Mouse (Mus musculus) lung, embryonic 14.5 days (tissue): Measurements from ENCODE around the gene Tmcc3. TPM values are rescaled to one million over a fixed set of nuclear protein-coding genes. Genes with fewer than 3 reads are reported as not detected.
A peak's percentile ranks its signal among the peaks of the same experiment; 100 is the strongest.

Experiments
- ATAC-seq: fragments of 200-750 bp; cut with Nextera tagmentation; 2 replicates; pipeline ENCODE4 v1.8.0; 2017; ENCODE audit warnings: mild to moderate bottlenecking, moderate TSS enrichment, moderate library complexity; ENCODE audit not compliant: insufficient read depth
- DNase-seq: peaks from one replicate; pipeline ENCODE4 v3.0.0-alpha.2; 2015
- H3K27ac ChIP-seq: fragments of 300-500 bp; sonication (generic); 2 replicates; pipeline ENCODE4 v1.5.1; 2014; ENCODE audit warnings: low read depth, mild to moderate bottlenecking, moderate library complexity
- H3K27me3 ChIP-seq: fragments of 300-500 bp; sonication (generic); 2 replicates; pipeline ENCODE4 v1.6.1; 2014; ENCODE audit warnings: low read length, control low read depth; ENCODE audit not compliant: insufficient read depth
- H3K36me3 ChIP-seq: fragments of 300-500 bp; sonication (generic); 2 replicates; pipeline ENCODE4 v1.6.1; 2014; ENCODE audit warnings: control low read depth; ENCODE audit not compliant: insufficient read depth
- H3K4me1 ChIP-seq: fragments of 300-500 bp; sonication (generic); 2 replicates; pipeline ENCODE4 v1.6.1; 2014; ENCODE audit warnings: antibody characterized with exemption, control low read depth; ENCODE audit not compliant: insufficient read depth
- H3K4me2 ChIP-seq: fragments of 300-500 bp; sonication (generic); 2 replicates; pipeline ENCODE4 v1.6.1; 2014; ENCODE audit warnings: mild to moderate bottlenecking
- H3K4me3 ChIP-seq: fragments of 300-500 bp; sonication (generic); 2 replicates; pipeline ENCODE4 v1.5.1; 2014; ENCODE audit warnings: low read depth, low read length
- H3K9ac ChIP-seq: fragments of 300-500 bp; sonication (generic); 2 replicates; pipeline ENCODE4 v1.6.1; 2014
- H3K9me3 ChIP-seq: fragments of 300-500 bp; sonication (generic); 2 replicates; pipeline ENCODE4 v1.6.1; 2016; ENCODE audit warnings: low read depth, low read length, control low read depth
- CTCF ChIP-seq: IDR thresholded peaks from 2 replicates; pipeline ENCODE4 v1.5.1; 2016; ENCODE audit warnings: antibody characterized with exemption, low read depth
- WGBS: fragments of 180-500 bp; shearing (Covaris S2); extraction: QIAGEN DNeasy Blood & Tissue Kit; methylation state at CpG from one replicate; pipeline ENCODE4 v1.1.7; 2014; 5-methylcytosine and 5-hydroxymethylcytosine counted together
- polyA plus RNA-seq: library from polyadenylated mRNA; unstranded; fragments of >200 nt; fragmentation: Nextera tagmentation; extraction: Ambion mirVana; gene quantifications from 2 replicates; pipeline ENCODE4 v1.2.1, GENCODE M21; 2014

Gene Tmcc3
- polyA plus RNA-seq, 1 experiment from 2014 or later = 5.3 TPM

DNA sequence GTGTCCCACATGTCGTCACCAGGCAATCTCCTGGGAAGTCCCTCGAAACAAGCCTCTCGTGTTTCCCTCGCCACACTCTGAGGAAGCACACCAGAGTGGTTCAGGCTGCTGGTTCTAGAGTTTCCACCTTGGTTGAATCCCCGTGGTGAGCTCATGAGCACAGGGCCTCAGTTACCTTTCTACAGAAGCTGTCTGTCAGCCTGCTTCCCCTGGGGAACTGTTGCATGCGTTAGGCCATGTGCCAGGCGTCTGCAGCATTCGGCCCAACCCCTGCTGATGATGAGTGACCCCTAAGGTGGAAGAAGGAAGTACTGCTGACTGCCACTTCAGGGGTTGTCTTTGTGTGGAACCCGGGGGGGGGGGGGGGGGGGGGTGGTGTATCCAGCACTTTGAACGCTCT is 210.0 kb downstream of the Tmcc3 start:
- Histone ChIP-seq H3K27me3 (peaks cover 3% of the 10 kb centered on the region; the same call in 1 of the 2 replicates), H3K27ac (no peak overlapping the region), H3K36me3 (no peaks in the 10 kb centered on the region), H3K4me2 (no peak overlapping the region), H3K9me3 (no peaks in the 10 kb centered on the region), H3K4me1 (peaks cover 7% of the 10 kb centered on the region; the same call in 1 of the 2 replicates), H3K4me3 (no peak overlapping the region), H3K9ac (no peak overlapping the region)
- no peak for TF ChIP-seq CTCF
- WGBS = 34% methylated on average over 10 of the region's 10 CpGs
- ATAC-seq (no peak), DNase-seq (no peak)

DNA sequence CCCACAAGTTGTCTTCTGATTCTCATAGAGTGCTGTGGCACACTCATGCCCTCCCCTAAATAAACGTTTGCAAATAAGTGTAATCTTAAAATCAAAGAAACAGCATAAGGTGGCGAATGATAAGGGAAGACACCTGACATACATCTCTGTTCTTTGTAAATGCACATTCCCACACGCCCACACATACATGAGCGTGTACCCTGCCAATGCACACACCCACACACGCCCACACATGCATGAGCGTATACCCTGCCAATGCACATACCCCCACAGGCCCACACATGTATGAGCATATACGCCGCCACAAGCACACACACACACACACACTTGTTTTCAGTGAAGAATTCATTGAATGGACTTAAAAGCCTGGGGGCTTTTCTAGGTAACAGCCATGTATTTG is 211.5 kb downstream of the Tmcc3 start:
- H3K4me1 ChIP-seq = peaks cover 7% of the 10 kb centered on the region; the same call in 1 of the 2 replicates
- 66% methylated on average over 8 of the region's 8 CpGs for WGBS
- TF ChIP-seq CTCF = no peak
- no peaks in the 10 kb centered on the region for H3K27me3 ChIP-seq
- no peaks in the 10 kb centered on the region for H3K9me3 ChIP-seq
- no peaks in the 10 kb centered on the region for H3K36me3 ChIP-seq
- DNase-seq (no peak), ATAC-seq (no peak)
- H3K9ac ChIP-seq = no peak overlapping the region
- no peak overlapping the region for H3K4me2 ChIP-seq
- no peak overlapping the region for H3K27ac ChIP-seq
- H3K4me3 ChIP-seq = no peak overlapping the region

DNA sequence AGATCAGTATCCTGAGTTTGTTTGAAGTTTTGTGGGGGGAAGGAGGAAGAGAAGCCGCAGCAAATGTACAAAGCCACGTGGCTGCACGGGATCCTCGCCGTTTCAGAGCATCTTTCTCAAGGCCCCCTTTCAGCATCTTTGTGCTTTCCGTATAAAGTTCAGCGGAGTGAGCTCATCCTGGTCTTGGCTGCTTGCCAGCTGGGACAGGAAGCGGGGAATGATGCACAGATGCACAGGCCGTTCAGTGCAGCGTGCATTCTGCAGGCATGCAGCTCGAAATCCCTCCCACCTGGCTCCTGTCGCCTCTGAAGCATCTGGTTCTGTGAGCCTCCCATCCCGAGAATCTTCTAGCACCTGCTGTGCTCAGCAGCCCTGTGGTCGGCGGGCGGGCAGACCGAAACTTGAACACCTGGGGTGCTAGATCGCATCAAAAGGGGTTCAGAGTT is 212.0 kb downstream of the Tmcc3 start:
- no peak for TF ChIP-seq CTCF
- H3K27me3 ChIP-seq = no peaks in the 10 kb centered on the region
- peak; percentile 90 for DNase-seq
- H3K4me1 ChIP-seq = peaks cover 7% of the 10 kb centered on the region; the same call in 1 of the 2 replicates
- no peak overlapping the region for H3K9ac ChIP-seq
- H3K36me3 ChIP-seq = no peaks in the 10 kb centered on the region
- no peak overlapping the region for H3K27ac ChIP-seq
- peak overlapping the region; percentile 16; the same call in 1 of the 2 replicates for H3K4me2 ChIP-seq
- no peak overlapping the region for H3K4me3 ChIP-seq
- WGBS = 14% methylated on average over 18 of the region's 18 CpGs
- ATAC-seq = 0 out of 2 replicates have a peak, but pooled peaks have one; percentile 29
- no peaks in the 10 kb centered on the region for H3K9me3 ChIP-seq

DNA sequence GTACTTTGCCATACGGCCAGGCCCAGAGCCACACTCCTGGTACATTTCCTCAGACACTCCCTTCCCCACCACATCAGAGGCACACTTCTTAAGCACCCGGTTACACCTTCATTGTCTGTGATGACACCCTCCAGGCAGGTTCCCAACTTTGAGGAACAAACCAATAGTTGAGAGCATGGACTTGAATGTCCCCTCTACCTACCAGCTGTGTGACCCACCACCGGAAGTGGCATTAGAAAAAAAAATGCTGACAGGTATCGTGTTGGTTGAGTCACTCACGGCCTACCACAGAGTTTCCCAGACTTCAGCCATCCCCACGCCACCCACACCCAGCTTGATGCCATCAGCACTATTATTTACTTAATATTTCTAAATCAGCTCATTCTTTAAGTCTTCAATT is 213.2 kb downstream of the Tmcc3 start:
- 59% methylated on average over 6 of the region's 6 CpGs for WGBS
- Histone ChIP-seq H3K4me2 (no peak overlapping the region), H3K27me3 (no peaks in the 10 kb centered on the region), H3K9ac (no peak overlapping the region), H3K36me3 (no peaks in the 10 kb centered on the region), H3K27ac (no peak overlapping the region), H3K4me3 (no peak overlapping the region), H3K4me1 (peaks cover 4% of the 10 kb centered on the region; the same call in 1 of the 2 replicates), H3K9me3 (no peaks in the 10 kb centered on the region)
- ATAC-seq (no peak), DNase-seq (no peak)
- TF ChIP-seq CTCF = no peak

DNA sequence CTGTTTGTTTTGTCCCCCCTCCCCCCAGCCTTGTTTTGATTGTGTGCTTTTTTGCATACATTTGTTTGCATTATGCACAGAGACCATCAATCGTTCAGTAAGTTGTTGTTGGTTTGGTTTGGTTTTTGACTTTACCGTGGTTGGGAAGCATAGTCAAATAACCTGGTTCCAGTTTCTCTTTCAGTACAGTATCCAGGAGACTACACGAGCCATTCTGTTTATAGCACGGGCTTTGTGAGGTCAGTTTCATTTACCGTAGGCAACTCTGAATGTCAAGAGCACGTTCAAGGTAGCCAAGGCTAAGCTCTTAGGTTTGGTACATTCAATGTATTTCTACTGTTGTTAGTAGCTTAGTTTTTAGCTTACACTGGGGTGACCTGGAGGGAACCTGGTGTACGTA is 214.0 kb downstream of the Tmcc3 start:
- Histone ChIP-seq H3K36me3 (no peaks in the 10 kb centered on the region), H3K27ac (no peak overlapping the region), H3K9me3 (no peaks in the 10 kb centered on the region), H3K4me1 (peaks cover 3% of the 10 kb centered on the region; the same call in 1 of the 2 replicates), H3K4me2 (no peak overlapping the region), H3K27me3 (no peaks in the 10 kb centered on the region), H3K4me3 (no peak overlapping the region), H3K9ac (no peak overlapping the region)
- no peak for ATAC-seq
- no peak for DNase-seq
- TF ChIP-seq CTCF = no peak
- WGBS = 77% methylated on average over 7 of the region's 7 CpGs

DNA sequence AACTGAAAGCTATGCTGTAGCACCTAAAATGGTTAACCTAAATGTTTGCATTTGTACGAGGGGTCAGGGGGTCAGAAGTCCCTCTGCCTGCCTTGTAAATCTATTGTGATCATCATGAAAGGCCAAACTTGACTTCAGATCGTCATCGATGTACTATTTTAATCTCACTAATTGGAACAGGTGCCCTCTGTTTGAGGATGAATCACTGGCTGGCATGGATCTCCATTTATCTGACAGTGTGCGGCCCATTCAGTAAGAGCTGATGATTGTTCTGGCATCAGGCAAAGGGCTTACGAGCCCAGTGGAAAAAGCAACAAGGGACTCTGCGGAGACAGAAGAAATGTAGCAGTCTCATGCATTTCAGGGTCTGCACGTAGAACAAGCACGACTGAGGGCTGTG is 215.1 kb downstream of the Tmcc3 start:
- ATAC-seq = no peak
- no peaks in the 10 kb centered on the region for H3K9me3 ChIP-seq
- no peak for TF ChIP-seq CTCF

DNA sequence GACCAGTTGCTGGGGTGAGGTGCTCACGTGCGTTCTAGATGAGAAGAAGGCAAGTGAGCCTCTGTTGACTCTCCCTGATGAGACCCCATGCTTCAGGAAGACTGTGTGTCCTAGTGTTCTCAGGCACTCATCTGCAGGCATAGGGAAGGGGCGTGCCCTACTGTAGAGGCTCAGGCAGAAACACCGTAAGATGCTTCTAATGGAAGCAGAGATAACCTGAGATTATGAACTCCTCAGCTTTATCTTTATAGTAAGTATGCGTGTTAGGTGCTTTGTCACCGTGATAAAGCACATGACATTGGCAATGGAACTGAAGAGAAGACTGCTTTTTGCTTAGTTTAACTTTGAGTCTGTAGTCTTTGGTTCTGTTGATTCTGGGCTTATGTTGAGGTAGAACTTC is 215.5 kb downstream of the Tmcc3 start:
- no peak overlapping the region for H3K4me3 ChIP-seq
- no peaks in the 10 kb centered on the region for H3K27me3 ChIP-seq

More for the DNA sequence above, 215.1 kb downstream of the Tmcc3 start:
- Histone ChIP-seq H3K36me3 (no peaks in the 10 kb centered on the region), H3K4me2 (no peak overlapping the region), H3K27ac (no peak overlapping the region), H3K4me3 (no peak overlapping the region), H3K9ac (no peak overlapping the region), H3K4me1 (no peaks in the 10 kb centered on the region), H3K27me3 (no peaks in the 10 kb centered on the region)
- no peak for DNase-seq
- WGBS = 79% methylated on average over 8 of the region's 8 CpGs

DNA sequence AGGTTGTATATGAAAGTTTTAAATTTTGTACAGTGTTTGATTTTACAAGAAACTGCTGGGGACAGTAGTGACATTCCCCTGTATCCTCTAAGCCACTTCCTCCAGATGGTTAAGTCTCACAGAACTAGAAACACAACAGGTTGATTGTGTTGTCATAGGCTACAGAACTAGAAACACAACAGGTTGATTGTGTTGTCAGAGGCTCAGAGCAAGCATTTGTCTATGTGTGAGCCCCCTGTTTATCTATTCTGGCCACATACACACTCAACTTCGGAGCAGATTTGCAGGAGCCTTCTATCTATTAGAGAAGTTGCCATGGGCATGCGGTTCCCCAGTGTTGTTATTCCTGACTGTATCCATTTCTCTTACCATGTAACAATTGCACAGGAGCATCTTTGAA is 218.3 kb downstream of the Tmcc3 start:
- DNase-seq (no peak), ATAC-seq (no peak)
- WGBS = 84% methylated on average over 2 of the region's 2 CpGs
- Histone ChIP-seq H3K9ac (no peak overlapping the region), H3K4me1 (no peaks in the 10 kb centered on the region), H3K27ac (no peak overlapping the region), H3K4me2 (no peak overlapping the region), H3K9me3 (no peaks in the 10 kb centered on the region), H3K27me3 (no peaks in the 10 kb centered on the region), H3K4me3 (no peak overlapping the region), H3K36me3 (no peaks in the 10 kb centered on the region)
- TF ChIP-seq CTCF = no peak

More for the DNA sequence above, 215.5 kb downstream of the Tmcc3 start:
- no peaks in the 10 kb centered on the region for H3K36me3 ChIP-seq
- H3K9ac ChIP-seq = no peak overlapping the region
- DNase-seq (no peak), ATAC-seq (no peak)
- H3K9me3 ChIP-seq = no peaks in the 10 kb centered on the region
- no peaks in the 10 kb centered on the region for H3K4me1 ChIP-seq
- no peak overlapping the region for H3K27ac ChIP-seq
- WGBS = 83% methylated on average over 6 of the region's 6 CpGs
- TF ChIP-seq CTCF = no peak
- H3K4me2 ChIP-seq = no peak overlapping the region
